ENCODE assay signal across 9 mouse cellular contexts in genomic region chr11:22847732-22848648, GRCm38 (mm10). TPM values are rescaled to one million over a fixed set of nuclear protein-coding genes. Genes with fewer than 3 reads are reported as not detected.
A peak's percentile ranks its signal among the peaks of the same experiment; 100 is the strongest.
DNase-seq lines count a peak whose midpoint lies in the region; ATAC-seq and TF ChIP-seq lines count a peak whose summit lies in the region.
"Had no signal": no experiment of that assay in that cellular context is flagged by ENCODE, and none has a peak within 500 bp of the region (broad histone marks: within the 10 kb centered on the region; RNA-seq: fewer than 3 reads in every experiment).

No protein-coding gene starts in this region.

- H3K27ac ChIP-seq in liver, embryonic 12.5 days, result peak overlapping the region; percentile 75
- H3K27ac ChIP-seq: limb, embryonic 15.5 days had no signal

- H3K4me1 ChIP-seq in E14TG2a.4 (replicated peaks; ENCODE audit: low read depth, low read length), result peaks cover 97% of the 10 kb centered on the region
- peaks cover 97% of the 10 kb centered on the region for H3K4me1 ChIP-seq in liver, embryonic 12.5 days

- 0 out of 2 replicates have a peak overlapping the region, but pooled peaks have one; percentile 10 for H3K9ac ChIP-seq in liver, embryonic 12.5 days
- H3K9ac ChIP-seq: limb, embryonic 15.5 days had no signal

- H3K4me3 ChIP-seq in E14TG2a.4 (replicated peaks; ENCODE audit: low read length), result peak overlapping the region; percentile 39
- no peak overlapping the region for H3K4me3 ChIP-seq in liver, embryonic 12.5 days
- H3K4me3 ChIP-seq: limb, embryonic 15.5 days had no signal

- H3K27me3 ChIP-seq in E14TG2a.4 (ENCODE audit: insufficient read depth, low read length), result no peaks in the 10 kb centered on the region
- no peaks in the 10 kb centered on the region for H3K27me3 ChIP-seq in liver, embryonic 12.5 days (replicated peaks)
- H3K27me3 ChIP-seq: limb, embryonic 15.5 days had no signal

- H3K4me2 ChIP-seq in liver, embryonic 12.5 days, result peak overlapping the region; percentile 49
- H3K4me2 ChIP-seq: limb, embryonic 15.5 days had no signal

- no peaks in the 10 kb centered on the region for H3K9me3 ChIP-seq in E14TG2a.4 (ENCODE audit: low read length)
- H3K9me3 ChIP-seq in liver, embryonic 12.5 days (replicated peaks), result no peaks in the 10 kb centered on the region
- H3K9me3 ChIP-seq: limb, embryonic 15.5 days had no signal

- DNase-seq in 3134 (ENCODE audit: extremely low read depth, insufficient read length, low spot score), result peak; percentile 62
- peak; percentile 28 for DNase-seq in heart, postnatal 4 days
- DNase-seq in embryo, embryonic 10.5 days (ENCODE audit: low spot score), result no peak
- DNase-seq in right cerebral cortex, adult 2 months (ENCODE audit: low spot score in 2 of 2), result no peak
- DNase-seq in frontal cortex, postnatal 25 days (ENCODE audit: low spot score in 2 of 2), result no peak
- DNase-seq in spleen, postnatal 4 days (ENCODE audit: low spot score in 2 of 2), result no peak

- ATAC-seq in liver, embryonic 12.5 days, result peak; percentile 30; the same call in 1 of the 2 replicates

- TF ChIP-seq CTCF in E14TG2a.4 (conservative IDR thresholded peaks at IDR 0.05; ENCODE audit: low read length), result no peak

- 34% methylated on average over 8 of the region's 8 CpGs for whole genome bisulfite sequencing in liver, embryonic 12.5 days (ENCODE audit: insufficient replicate concordance)

- H3K36me3 ChIP-seq in E14TG2a.4 (ENCODE audit: insufficient read depth, low read length), result peaks cover 25% of the 10 kb centered on the region; the same call in 1 of the 2 replicates
- no peaks in the 10 kb centered on the region for H3K36me3 ChIP-seq in liver, embryonic 12.5 days
- H3K36me3 ChIP-seq: limb, embryonic 15.5 days had no signal

RNA-seq across cellular contexts. Expression of gene B3gnt2, which starts 12.8 kb away (rescaled TPM):
- total RNA-seq in heart, postnatal 4 days (2021), result 1 to 10 TPM; 7.4 to 8.1 TPM
- polyA plus RNA-seq in liver, embryonic 12.5 days (2016; fragmentation: Nextera tagmentation; extraction: Ambion mirVana), result 4.8 and 5.5 TPM in 2 replicates

Comparison
In these comparisons a context has a peak if more than half of its experiments do, and no peak if none do; other contexts are left out.
1. DNase-seq: peak in 3134 (single experiment) and heart, postnatal 4 days (single experiment); none in embryo, embryonic 10.5 days (single experiment), right cerebral cortex, adult 2 months (0 of 2), frontal cortex, postnatal 25 days (0 of 2) and spleen, postnatal 4 days (0 of 2).